Mouse (Mus musculus) olfactory bulb, adult 2 months (tissue): ENCODE data around the gene Pdzrn3. TPM values are rescaled to one million over a fixed set of nuclear protein-coding genes. Genes with fewer than 3 reads are reported as not detected.

ENCODE experiments used
- H3K27ac ChIP-seq: fragments of 200-500 bp; 2 replicates; pipeline ENCODE4 v1.5.1; 2012; ENCODE audit warnings: low read depth, low read length; ENCODE audit not compliant: insufficient read depth
- H3K4me1 ChIP-seq: fragments of 200-500 bp; 2 replicates; pipeline ENCODE4 v1.6.1; 2012; ENCODE audit warnings: low read length; ENCODE audit not compliant: control insufficient read depth, insufficient read depth
- H3K4me3 ChIP-seq: fragments of 200-500 bp; 2 replicates; pipeline ENCODE4 v1.5.1; 2012; ENCODE audit warnings: mild to moderate bottlenecking, low read depth, low read length, moderate library complexity; ENCODE audit not compliant: insufficient read depth
- CTCF ChIP-seq: fragments of 200-500 bp; IDR thresholded peaks from 2 replicates; pipeline ENCODE4 v1.5.1; 2012; ENCODE audit warnings: low read depth, mild to moderate bottlenecking, low read length, moderate library complexity; ENCODE audit not compliant: insufficient read depth
- POLR2A ChIP-seq: fragments of 200-500 bp; IDR thresholded peaks from 2 replicates; pipeline ENCODE4 v1.6.1; 2012; ENCODE audit warnings: mild to moderate bottlenecking, low read depth, low read length, moderate library complexity; ENCODE audit not compliant: insufficient read depth
- WGBS: fragments of 180-500 bp; shearing (Covaris S2); methylation state at CpG from one replicate; pipeline ENCODE4 v1.1.7; 2018; 5-methylcytosine and 5-hydroxymethylcytosine counted together
- polyA plus RNA-seq: library from polyadenylated mRNA; stranded (reverse); fragments of >200 nt; gene quantifications from 2 replicates; pipeline ENCODE4 v1.2.4, GENCODE M21; 2012; ENCODE audit warnings: low replicate concordance; ENCODE audit not compliant: missing spikeins, insufficient read depth, insufficient read length

The Pdzrn3 gene
- polyA plus RNA-seq, 1 experiment, result not detected

DNA sequence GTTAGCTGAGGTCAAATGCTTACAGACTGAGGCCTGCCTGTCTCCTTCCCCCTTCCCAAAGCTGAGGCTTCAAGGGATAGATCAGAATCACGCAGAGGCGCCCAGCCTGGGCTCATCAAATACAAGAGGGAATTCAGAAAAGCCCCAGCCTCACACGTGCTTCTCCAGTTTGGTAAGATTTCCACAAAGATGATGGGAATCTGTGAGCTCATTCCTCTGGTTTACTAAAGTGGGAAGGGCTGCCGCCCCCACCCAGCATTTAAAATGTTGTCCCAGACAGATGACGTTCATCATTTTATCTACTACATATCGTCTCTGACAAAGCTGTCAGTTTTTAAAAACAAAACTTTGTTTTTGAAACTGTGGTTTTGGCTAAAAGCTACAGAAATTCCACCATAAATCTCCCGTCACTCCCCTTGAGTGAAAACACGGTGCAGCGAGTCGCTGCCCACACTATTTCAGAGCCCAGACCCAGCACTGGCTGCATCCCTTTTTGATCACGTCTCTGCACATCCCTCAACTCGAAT is 17.4 kb downstream of the Pdzrn3 start:
- H3K27ac ChIP-seq, result no peak overlapping the region
- no peak overlapping the region for H3K4me3 ChIP-seq
- no peak for TF ChIP-seq POLR2A
- TF ChIP-seq CTCF, result no peak
- H3K4me1 ChIP-seq, result no peaks in the 10 kb centered on the region
- WGBS, result 80% methylated on average over 12 of the region's 12 CpGs

DNA sequence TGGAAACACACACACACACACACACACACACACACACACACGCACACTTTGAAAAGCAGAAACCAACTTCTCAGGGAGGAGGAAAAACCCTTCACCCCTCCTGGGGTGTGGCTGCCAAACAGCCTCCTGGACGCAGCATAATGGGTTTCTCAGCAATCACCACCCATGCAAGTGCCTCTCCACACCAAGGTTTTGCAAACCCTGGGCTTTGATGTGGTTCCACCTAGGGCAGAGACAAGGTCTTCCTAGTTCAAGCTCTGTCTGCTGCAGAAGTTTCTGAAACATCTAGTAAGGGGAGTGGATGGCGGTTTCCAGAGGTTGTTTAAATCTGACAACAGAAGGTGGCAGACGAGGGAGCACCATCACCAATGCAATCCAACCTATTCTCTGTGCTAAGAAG is 18.1 kb downstream of the Pdzrn3 start:
- H3K4me1 ChIP-seq, result no peaks in the 10 kb centered on the region; the same call in 1 of the 2 replicates
- H3K27ac ChIP-seq, result no peak overlapping the region
- no peak for TF ChIP-seq CTCF
- no peak for TF ChIP-seq POLR2A
- WGBS, result 86% methylated on average over 4 of the region's 4 CpGs
- no peak overlapping the region for H3K4me3 ChIP-seq

DNA sequence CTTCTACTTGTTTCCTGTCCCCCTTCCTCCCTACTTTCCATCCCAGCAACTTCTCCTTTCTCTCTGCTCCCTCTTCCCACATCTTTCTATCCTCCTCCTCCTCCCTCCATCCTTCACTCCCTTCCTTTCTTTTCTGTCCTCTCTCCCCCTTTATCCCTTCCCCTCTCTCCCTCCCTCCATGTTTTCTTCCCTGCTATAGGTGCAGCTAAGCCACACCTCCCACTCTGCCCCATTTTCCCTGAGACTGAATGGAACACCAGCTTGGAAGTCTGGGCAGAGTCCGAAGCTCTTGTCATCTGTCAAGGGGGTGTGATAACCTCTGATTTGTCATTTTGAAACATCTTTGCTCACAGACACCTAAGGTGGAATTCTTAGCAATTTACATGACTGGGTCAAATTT is 22.8 kb downstream of the Pdzrn3 start:
- Histone ChIP-seq H3K4me1 (peaks cover 3% of the 10 kb centered on the region; the same call in 1 of the 2 replicates), H3K4me3 (no peak overlapping the region), H3K27ac (no peak overlapping the region)
- WGBS, result 81% methylated on average over 1 of the region's 1 CpGs
- TF ChIP-seq POLR2A (no peak), CTCF (no peak)

DNA sequence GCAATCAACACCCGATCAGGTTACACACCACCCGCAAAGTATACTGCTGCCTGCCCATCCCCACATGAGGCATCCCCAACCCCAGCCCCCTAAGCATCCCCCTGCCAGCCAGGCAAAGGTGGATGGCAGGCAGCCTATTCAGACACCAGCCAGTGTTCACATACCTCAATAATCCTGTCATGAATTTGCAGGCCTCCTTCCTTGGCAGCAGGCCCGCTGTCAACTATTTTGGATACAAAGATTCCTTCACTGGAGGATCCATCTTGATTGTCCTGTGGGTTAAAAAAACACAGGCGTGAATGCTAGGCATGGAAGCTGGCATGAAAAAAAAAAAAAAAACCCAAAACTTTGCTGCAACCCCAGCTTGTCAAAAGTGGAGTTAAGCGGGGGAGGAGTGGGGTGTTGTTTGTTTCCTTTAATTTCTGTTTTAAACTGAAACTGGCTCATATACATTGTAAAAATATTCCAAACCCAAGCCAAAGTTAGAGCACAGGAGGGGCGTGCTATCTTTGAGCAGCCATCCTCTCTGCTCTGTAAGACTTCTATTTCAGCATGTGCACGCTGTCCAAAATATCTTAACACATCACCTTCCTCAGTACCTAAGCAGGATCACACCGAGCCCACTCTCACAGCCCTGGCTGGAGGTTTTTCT is 23.3 kb downstream of the Pdzrn3 start:
- TF ChIP-seq CTCF (no peak), POLR2A (no peak)
- Histone ChIP-seq H3K4me1 (peaks cover 3% of the 10 kb centered on the region; the same call in 1 of the 2 replicates), H3K4me3 (no peak overlapping the region), H3K27ac (no peak overlapping the region)
- WGBS, result 31% methylated on average over 8 of the region's 8 CpGs

DNA sequence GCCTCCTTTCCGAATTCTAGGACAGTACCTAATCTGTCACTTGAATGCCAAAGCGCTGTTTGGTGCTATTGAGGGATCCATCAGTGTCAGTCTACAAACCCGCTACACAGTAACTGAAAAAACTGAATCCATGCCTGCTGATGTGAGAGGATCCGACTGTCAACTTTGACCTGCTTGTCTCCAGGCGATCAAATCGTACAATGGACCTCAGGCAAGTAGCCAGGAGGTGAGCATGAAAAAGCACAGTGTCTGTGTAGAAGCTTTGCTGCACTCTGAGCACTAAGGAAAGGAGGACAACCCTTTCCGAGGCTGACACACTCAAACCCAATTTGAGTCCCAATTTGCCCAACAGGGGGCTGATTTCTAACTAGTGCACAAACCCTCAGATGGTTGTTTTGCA is 24.0 kb downstream of the Pdzrn3 start:
- H3K4me3 ChIP-seq, result no peak overlapping the region
- 75% methylated on average over 7 of the region's 7 CpGs for WGBS
- no peak for TF ChIP-seq POLR2A
- no peak for TF ChIP-seq CTCF
- H3K27ac ChIP-seq, result no peak overlapping the region
- H3K4me1 ChIP-seq, result peaks cover 3% of the 10 kb centered on the region; the same call in 1 of the 2 replicates

DNA sequence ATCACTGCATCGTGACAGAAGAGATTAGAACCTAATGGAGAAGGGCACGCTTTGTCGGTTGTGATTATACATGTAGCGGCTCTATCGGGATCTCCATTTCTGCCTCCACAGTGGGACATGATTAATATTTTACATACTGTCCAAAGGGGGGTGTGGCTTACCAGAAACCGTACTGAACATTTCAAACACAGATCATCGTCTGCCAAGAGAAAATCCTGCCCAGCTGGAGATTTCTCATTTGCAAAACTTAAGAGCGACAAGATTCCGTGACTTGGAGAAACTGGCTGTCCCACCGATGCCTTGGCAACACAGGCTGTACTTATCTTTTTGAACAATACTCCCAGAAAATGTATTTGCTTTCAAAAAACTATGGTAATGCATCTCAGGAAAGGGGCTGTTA is 25.1 kb downstream of the Pdzrn3 start:
- WGBS, result 71% methylated on average over 10 of the region's 10 CpGs
- Histone ChIP-seq H3K4me1 (peaks cover 3% of the 10 kb centered on the region; the same call in 1 of the 2 replicates), H3K4me3 (no peak overlapping the region), H3K27ac (no peak overlapping the region)
- TF ChIP-seq POLR2A (no peak), CTCF (no peak)

DNA sequence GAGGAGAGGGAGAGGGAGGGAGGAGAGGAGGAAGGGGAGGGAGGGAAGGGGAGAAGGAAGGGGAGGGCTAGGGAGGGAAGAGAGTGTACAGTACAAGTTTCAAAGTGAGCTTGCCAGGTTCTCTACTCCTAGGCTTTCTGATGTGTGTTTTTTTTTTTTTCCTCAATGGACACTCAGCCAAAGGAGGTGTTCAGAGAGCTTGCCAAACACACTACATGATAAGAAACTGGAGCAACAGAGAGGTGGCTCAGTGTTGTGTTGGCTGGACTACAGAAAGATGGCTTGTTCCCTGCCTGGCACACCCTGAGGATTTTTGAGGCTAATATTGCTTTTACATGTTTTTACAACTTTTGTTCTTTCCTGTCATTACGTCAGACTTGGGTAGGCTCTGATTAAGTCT is 26.6 kb downstream of the Pdzrn3 start:
- no peak for TF ChIP-seq POLR2A
- no peak for TF ChIP-seq CTCF

DNA sequence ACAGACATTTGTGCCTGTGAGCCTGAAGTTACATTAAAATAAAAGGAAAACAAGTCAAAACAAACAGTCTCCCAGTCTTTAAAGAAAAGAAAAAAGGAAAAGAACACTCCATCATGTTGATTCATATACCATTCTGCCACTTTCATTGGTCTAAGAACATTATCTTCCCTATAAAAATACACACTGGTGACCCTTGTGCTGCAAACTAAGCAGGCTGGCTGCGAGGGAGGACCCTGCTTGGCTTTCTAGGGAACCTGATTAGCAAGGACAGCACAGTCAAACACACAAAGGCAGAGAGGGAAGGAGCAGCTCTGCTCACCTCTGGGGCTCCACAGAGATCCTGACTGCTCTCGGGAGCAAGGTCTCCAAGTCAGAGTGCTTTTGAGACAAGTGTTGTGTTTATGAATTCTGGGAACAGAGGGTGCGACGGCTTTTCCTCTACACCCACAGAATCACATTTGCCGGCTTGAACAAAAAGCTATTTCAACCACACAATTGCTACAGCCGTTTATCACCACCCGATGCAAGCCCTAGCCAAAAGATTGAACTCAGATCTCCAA is 27.2 kb downstream of the Pdzrn3 start:
- H3K4me1 ChIP-seq, result peaks cover 3% of the 10 kb centered on the region; the same call in 1 of the 2 replicates
- H3K4me3 ChIP-seq, result no peak overlapping the region
- TF ChIP-seq CTCF, result no peak
- no peak for TF ChIP-seq POLR2A
- 14% methylated on average over 7 of the region's 7 CpGs for WGBS
- H3K27ac ChIP-seq, result no peak overlapping the region

More for the DNA sequence above, 26.6 kb downstream of the Pdzrn3 start:
- H3K27ac ChIP-seq, result no peak overlapping the region
- no peak overlapping the region for H3K4me3 ChIP-seq
- WGBS, result 76% methylated on average over 1 of the region's 1 CpGs
- H3K4me1 ChIP-seq, result peaks cover 3% of the 10 kb centered on the region; the same call in 1 of the 2 replicates

DNA sequence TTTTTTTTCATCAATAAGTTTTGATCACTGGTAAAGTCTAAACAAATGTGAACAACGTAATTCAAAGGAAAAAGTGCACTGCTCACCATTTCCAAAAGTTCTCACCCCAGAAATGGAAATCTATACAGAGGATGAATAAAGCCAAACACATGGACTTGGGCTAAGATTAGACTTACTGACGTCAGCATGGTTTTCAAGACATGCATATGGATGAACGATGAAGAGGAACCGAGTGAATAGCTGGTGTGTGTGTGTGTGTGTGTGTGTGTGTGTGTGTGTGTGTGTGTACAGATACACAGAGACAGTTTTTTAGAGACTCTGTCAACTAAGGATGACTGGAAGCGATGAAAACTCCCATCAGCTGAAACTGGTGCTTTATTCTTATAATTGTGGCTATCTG is 29.2 kb downstream of the Pdzrn3 start:
- no peak for TF ChIP-seq POLR2A
- no peak for TF ChIP-seq CTCF
- H3K27ac ChIP-seq, result no peak overlapping the region
- no peak overlapping the region for H3K4me3 ChIP-seq
- peaks cover 3% of the 10 kb centered on the region; the same call in 1 of the 2 replicates for H3K4me1 ChIP-seq
- 61% methylated on average over 5 of the region's 5 CpGs for WGBS
